Mouse (Mus musculus) T-cell, adult 2 months (primary cell): ENCODE measurements around the gene Wars.
A peak's percentile ranks its signal among the peaks of the same experiment; 100 is the strongest.

Source experiments
- DNase-seq: peaks from one replicate; pipeline ENCODE4 v3.0.0; 2022; ENCODE audit warnings: low spot score

The Wars gene

GRCm38 (mm10) chr12:108906398-108906797 lies 12.4 kb upstream of the Wars start:
- no peak for DNase-seq

GRCm38 (mm10) chr12:108905620-108906302 lies 11.8 kb upstream of the Wars start:
- no peak for DNase-seq

GRCm38 (mm10) chr12:108904276-108904653 lies 10.3 kb upstream of the Wars start:
- DNase-seq, result no peak

GRCm38 (mm10) chr12:108903600-108904275 lies 9.8 kb upstream of the Wars start:
- DNase-seq, result no peak

- DNase-seq, result peak; percentile 41
Measured at GRCm38 (mm10) chr12:108902940-108903339, 9.0 kb upstream of the Wars start.

GRCm38 (mm10) chr12:108901346-108901745 lies 7.4 kb upstream of the Wars start:
- no peak for DNase-seq

GRCm38 (mm10) chr12:108896006-108896405 lies 2.0 kb upstream of the Wars start:
- peak; percentile 11 for DNase-seq

GRCm38 (mm10) chr12:108894432-108894816 lies 450 bp upstream of the Wars start:
- DNase-seq, result no peak

GRCm38 (mm10) chr12:108892989-108893714 lies 822 bp downstream of the Wars start, which contains the start of gene Wdr25:
Gene Wdr25 (plus strand): TSS chr12:108893631.
- DNase-seq, result peak; percentile 49

- no peak for DNase-seq
Measured at GRCm38 (mm10) chr12:108888632-108889031, 5.3 kb downstream of the Wars start.

- DNase-seq, result no peak
Measured at GRCm38 (mm10) chr12:108887077-108887476, 6.9 kb downstream of the Wars start.

GRCm38 (mm10) chr12:108885906-108886305 lies 8.1 kb downstream of the Wars start:
- no peak for DNase-seq

GRCm38 (mm10) chr12:108882776-108883175 lies 11.2 kb downstream of the Wars start:
- no peak for DNase-seq

GRCm38 (mm10) chr12:108881192-108881591 lies 12.8 kb downstream of the Wars start:
- no peak for DNase-seq

GRCm38 (mm10) chr12:108880606-108881005 lies 13.4 kb downstream of the Wars start:
- DNase-seq, result no peak

GRCm38 (mm10) chr12:108879138-108879537 lies 14.8 kb downstream of the Wars start:
- DNase-seq, result no peak

GRCm38 (mm10) chr12:108873122-108873521 lies 20.9 kb downstream of the Wars start:
- DNase-seq, result no peak

- DNase-seq, result no peak
Measured at GRCm38 (mm10) chr12:108869575-108869974, 24.4 kb downstream of the Wars start.

- no peak for DNase-seq
Measured at GRCm38 (mm10) chr12:108865007-108865494, 28.9 kb downstream of the Wars start.

GRCm38 (mm10) chr12:108858486-108858885 lies 35.5 kb downstream of the Wars start:
- no peak for DNase-seq

- DNase-seq, result no peak
Measured at GRCm38 (mm10) chr12:108857589-108858184, 36.3 kb downstream of the Wars start.

- DNase-seq, result no peak
Measured at GRCm38 (mm10) chr12:108857109-108857508, 36.9 kb downstream of the Wars start.
